Mouse (Mus musculus) stomach, postnatal 0 days (tissue): ENCODE data around the gene Lyplal1.

Experiments used
- CTCF ChIP-seq: IDR thresholded peaks from 2 replicates; pipeline ENCODE4 v1.5.1; 2016; ENCODE audit warnings: antibody characterized with exemption, low read depth, mild to moderate bottlenecking, moderate library complexity
- EP300 ChIP-seq: optimal IDR thresholded peaks from 2 replicates; pipeline ENCODE3; 2016; ENCODE audit warnings: antibody characterized with exemption

- TF ChIP-seq CTCF (no peak), EP300 (no peak)
These were observed 33.3 kb upstream of the Lyplal1 start for GRCm38 (mm10) chr1:186150376-186150775.
